Mouse (Mus musculus) intestine, embryonic 15.5 days (tissue): ENCODE measurements around the gene Zfp40. TPM values are rescaled to one million over a fixed set of nuclear protein-coding genes. Genes with fewer than 3 reads are reported as not detected.
"Not testable (repeated sequence)": the region's sequence is repeated elsewhere in the genome, so short reads cannot be mapped to it uniquely, and the experiment has no call there.

ENCODE experiments used
- ATAC-seq: fragments of 200-750 bp; cut with Nextera tagmentation; 2 replicates; pipeline ENCODE4 v1.8.0; 2017; ENCODE audit warnings: moderate TSS enrichment, moderate library complexity
- H3K27ac ChIP-seq: fragments of 300-500 bp; sonication (generic); 2 replicates; pipeline ENCODE4 v1.5.1; 2015; ENCODE audit warnings: mild to moderate bottlenecking, inconsistent platforms
- H3K27me3 ChIP-seq: fragments of 300-500 bp; sonication (generic); replicated peaks from 2 replicates; pipeline ENCODE4 v1.6.1; 2015; ENCODE audit warnings: inconsistent platforms
- H3K36me3 ChIP-seq: fragments of 300-500 bp; sonication (generic); 2 replicates; pipeline ENCODE4 v1.6.1; 2015; ENCODE audit warnings: inconsistent platforms
- H3K4me1 ChIP-seq: fragments of 300-500 bp; sonication (generic); replicated peaks from 2 replicates; pipeline ENCODE4 v1.6.1; 2015; ENCODE audit warnings: inconsistent platforms
- H3K4me2 ChIP-seq: fragments of 300-500 bp; sonication (generic); replicated peaks from 2 replicates; pipeline ENCODE4 v1.6.1; 2015; ENCODE audit warnings: mild to moderate bottlenecking, inconsistent platforms
- H3K4me3 ChIP-seq: fragments of 300-500 bp; sonication (generic); replicated peaks from 2 replicates; pipeline ENCODE4 v1.5.1; 2015; ENCODE audit warnings: inconsistent platforms
- H3K9ac ChIP-seq: fragments of 300-500 bp; sonication (generic); 2 replicates; pipeline ENCODE4 v1.6.1; 2015; ENCODE audit warnings: inconsistent platforms
- H3K9me3 ChIP-seq: fragments of 300-500 bp; sonication (generic); 2 replicates; pipeline ENCODE4 v1.6.1; 2016; ENCODE audit warnings: inconsistent platforms
- WGBS: fragments of 180-500 bp; shearing (Covaris S2); methylation state at CpG from one replicate; pipeline ENCODE4 v1.1.7; 2015; 5-methylcytosine and 5-hydroxymethylcytosine counted together
- polyA plus RNA-seq: library from polyadenylated mRNA; unstranded; fragments of >200 nt; fragmentation: Nextera tagmentation; extraction: Ambion mirVana; gene quantifications from 2 replicates; pipeline ENCODE4 v1.2.1, GENCODE M21; 2015

Gene Zfp40
- polyA plus RNA-seq: 7.2 and 8.3 TPM in 2 replicates

- Histone ChIP-seq H3K4me2 (peak within 1 kb of the TSS; percentile 74), H3K27ac (peak within 1 kb of the TSS; percentile 74), H3K27me3 (no peaks in the 10 kb centered on the region), H3K36me3 (no peaks in the 10 kb centered on the region), H3K4me1 (no peaks in the 10 kb centered on the region), H3K4me3 (peak within 1 kb of the TSS; percentile 58), H3K9ac (peak within 1 kb of the TSS; percentile 56), H3K9me3 (no peaks in the 10 kb centered on the region)
- WGBS: 3% methylated on average over 27 of the region's 27 CpGs
- peak; percentile 100 for ATAC-seq
These were observed at the start of gene Zfp40 for GRCm38 (mm10) chr17:23192453-23193379. TSS of gene Zfp40 (minus strand) at chr17:23193252.

- H3K9ac ChIP-seq: no peak overlapping the region
- H3K9me3 ChIP-seq: no peaks in the 10 kb centered on the region
- no peaks in the 10 kb centered on the region for H3K4me1 ChIP-seq
- no peak overlapping the region for H3K27ac ChIP-seq
- no peak overlapping the region for H3K4me3 ChIP-seq
- no peak for ATAC-seq
- 73% methylated on average over 2 of the region's 2 CpGs for WGBS
- H3K36me3 ChIP-seq: no peaks in the 10 kb centered on the region
- H3K4me2 ChIP-seq: no peak overlapping the region
- H3K27me3 ChIP-seq: no peaks in the 10 kb centered on the region
These were observed 25.3 kb upstream of the Zfp40 start for GRCm38 (mm10) chr17:23218320-23218719.

DNA sequence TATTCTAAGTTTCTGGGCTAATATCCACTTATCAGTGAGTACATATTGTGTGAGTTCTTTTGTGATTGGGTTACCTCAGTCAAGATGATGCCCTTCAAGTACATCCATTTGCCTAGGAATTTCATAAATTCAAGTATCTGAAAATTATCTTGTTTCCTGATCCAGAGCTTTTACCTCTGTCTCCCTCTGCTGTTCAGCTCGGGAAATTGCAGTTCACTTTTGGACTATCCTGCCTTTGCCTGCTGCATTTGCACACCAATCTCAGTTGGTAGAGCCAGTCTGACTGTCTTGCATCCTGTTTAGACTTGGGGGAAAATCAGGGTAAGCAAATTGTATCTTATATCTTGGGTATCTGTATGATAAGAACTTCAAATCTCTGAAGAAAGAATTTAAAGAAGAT is 6.8 kb upstream of the Zfp40 start:
- 5% methylated on average over 1 of the region's 1 CpGs for WGBS
- not testable (repeated sequence) for H3K27me3 ChIP-seq, H3K4me3 ChIP-seq, H3K9ac ChIP-seq, H3K4me2 ChIP-seq, H3K9me3 ChIP-seq, H3K4me1 ChIP-seq, H3K27ac ChIP-seq, ATAC-seq, H3K36me3 ChIP-seq

DNA sequence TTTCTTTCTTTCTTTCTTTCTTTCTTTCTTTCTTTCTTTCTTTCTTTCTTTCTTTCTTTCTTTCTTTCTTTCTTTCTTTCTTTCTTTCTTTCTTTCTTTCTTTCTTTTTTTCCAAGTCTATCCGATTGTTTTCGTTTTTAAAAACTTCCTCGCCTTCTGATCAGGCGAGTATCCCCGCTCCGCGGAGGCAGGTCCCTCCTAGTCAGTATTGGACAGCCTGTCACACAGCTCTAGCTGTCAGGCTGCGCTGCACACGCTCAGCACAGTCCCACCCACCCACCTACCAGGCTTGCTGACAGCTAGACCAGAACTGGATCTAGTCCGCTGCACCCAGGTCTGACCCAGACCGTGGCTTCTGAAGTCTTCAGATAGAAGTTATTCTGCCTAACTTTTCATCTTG is 389 bp upstream of the Zfp40 start:
- 0% methylated on average over 11 of the region's 11 CpGs for WGBS
- peak overlapping the region; percentile 48 for H3K4me3 ChIP-seq
- no peaks in the 10 kb centered on the region for H3K27me3 ChIP-seq
- peak overlapping the region; percentile 50 for H3K9ac ChIP-seq
- peak overlapping the region; percentile 74 for H3K4me2 ChIP-seq
- no peaks in the 10 kb centered on the region for H3K36me3 ChIP-seq
- no peaks in the 10 kb centered on the region for H3K9me3 ChIP-seq
- 0 out of 2 replicates have a peak overlapping the region, but pooled peaks have one; percentile 48 for H3K27ac ChIP-seq
- peak; percentile 91 for ATAC-seq
- no peaks in the 10 kb centered on the region for H3K4me1 ChIP-seq

- H3K4me1 ChIP-seq: no peaks in the 10 kb centered on the region
- peak; percentile 58 for ATAC-seq
- no peak overlapping the region for H3K9ac ChIP-seq
- no peaks in the 10 kb centered on the region for H3K27me3 ChIP-seq
- H3K9me3 ChIP-seq: no peaks in the 10 kb centered on the region
- no peak overlapping the region for H3K4me3 ChIP-seq
- no peaks in the 10 kb centered on the region; the same call in 1 of the 2 replicates for H3K36me3 ChIP-seq
- WGBS: 33% methylated on average over 2 of the region's 2 CpGs
- H3K27ac ChIP-seq: no peak overlapping the region
- H3K4me2 ChIP-seq: no peak overlapping the region
These were observed 5.4 kb downstream of the Zfp40 start for GRCm38 (mm10) chr17:23187680-23188079.

Other genes starting within 250 kb of the Zfp40 start
- not detected in 2 replicates for gene Vmn2r-ps130, start 132.1 kb downstream of the Zfp40 start, polyA plus RNA-seq
- not detected in 2 replicates for gene Vmn2r114, start 119.3 kb upstream of the Zfp40 start, polyA plus RNA-seq
- not detected in 2 replicates for gene Vmn2r115, start 150.5 kb upstream of the Zfp40 start, polyA plus RNA-seq
- not detected in 2 replicates for gene Vmn2r116, start 191.4 kb upstream of the Zfp40 start, polyA plus RNA-seq